Mouse (Mus musculus) intestine, embryonic 14.5 days (tissue): ENCODE results near the gene Mboat2. TPM values are rescaled to one million over a fixed set of nuclear protein-coding genes. Genes with fewer than 3 reads are reported as not detected.

Source experiments
- ATAC-seq: fragments of 200-750 bp; cut with Nextera tagmentation; replicated peaks from 2 replicates; pipeline ENCODE4 v1.8.0; 2017; ENCODE audit warnings: low read depth, moderate number of reproducible peaks, moderate TSS enrichment, moderate library complexity; ENCODE audit not compliant: low FRiP score, low TSS enrichment
- DNase-seq: peaks from one replicate; pipeline ENCODE4 v3.0.0-alpha.2; 2018; ENCODE audit warnings: low spot score
- H3K27ac ChIP-seq: fragments of 300-500 bp; sonication (generic); 2 replicates; pipeline ENCODE4 v1.5.1; 2014; ENCODE audit warnings: low read depth, mild to moderate bottlenecking, control low read depth
- H3K27me3 ChIP-seq: fragments of 300-500 bp; sonication (generic); replicated peaks from 2 replicates; pipeline ENCODE4 v1.6.1; 2014; ENCODE audit warnings: low read length, control low read depth; ENCODE audit not compliant: control insufficient read depth, insufficient read depth
- H3K36me3 ChIP-seq: fragments of 300-500 bp; sonication (generic); 2 replicates; pipeline ENCODE4 v1.6.1; 2014; ENCODE audit warnings: low read length, control low read depth; ENCODE audit not compliant: control insufficient read depth, insufficient read depth
- H3K4me1 ChIP-seq: fragments of 300-500 bp; sonication (generic); replicated peaks from 2 replicates; pipeline ENCODE4 v1.6.1; 2014; ENCODE audit warnings: low read length, control low read depth, mixed read lengths; ENCODE audit not compliant: control insufficient read depth, insufficient read depth
- H3K4me2 ChIP-seq: fragments of 300-500 bp; sonication (generic); 2 replicates; pipeline ENCODE4 v1.6.1; 2014; ENCODE audit warnings: low read length
- H3K4me3 ChIP-seq: fragments of 300-500 bp; sonication (generic); 2 replicates; pipeline ENCODE4 v1.5.1; 2014; ENCODE audit warnings: low read depth, low read length, control low read depth, mixed read lengths
- H3K9ac ChIP-seq: fragments of 300-500 bp; sonication (generic); 2 replicates; pipeline ENCODE4 v1.6.1; 2014; ENCODE audit warnings: mild to moderate bottlenecking, low read length
- H3K9me3 ChIP-seq: fragments of 300-500 bp; sonication (generic); 2 replicates; pipeline ENCODE4 v1.6.1; 2016; ENCODE audit warnings: low read length, control low read depth; ENCODE audit not compliant: control insufficient read depth
- WGBS: fragments of 180-500 bp; shearing (Covaris S2); extraction: QIAGEN DNeasy Blood & Tissue Kit; methylation state at CpG from one replicate; pipeline ENCODE4 v1.1.7; 2014; 5-methylcytosine and 5-hydroxymethylcytosine counted together
- polyA plus RNA-seq: library from polyadenylated mRNA; unstranded; fragments of >200 nt; fragmentation: Nextera tagmentation; extraction: Ambion mirVana; gene quantifications from 2 replicates; pipeline ENCODE4 v1.2.1, GENCODE M21; 2014

Mboat2 gene
- polyA plus RNA-seq, 1 experiment from 2014 or later, result 31.6 TPM

GRCm38 (mm10) chr12:24830086-24830485 lies 593 bp upstream of the Mboat2 start:
- H3K4me2 ChIP-seq, result peak overlapping the region; percentile 77
- peak overlapping the region; percentile 93 for H3K27ac ChIP-seq
- peak overlapping the region; percentile 88 for H3K9ac ChIP-seq
- peak overlapping the region; percentile 84 for H3K4me3 ChIP-seq
- WGBS, result 52% methylated on average over 1 of the region's 1 CpGs
- peak; percentile 49 for DNase-seq
- H3K4me1 ChIP-seq, result peaks cover 20% of the 10 kb centered on the region
- H3K36me3 ChIP-seq, result no peaks in the 10 kb centered on the region
- no peaks in the 10 kb centered on the region for H3K9me3 ChIP-seq
- ATAC-seq, result no peak
- H3K27me3 ChIP-seq, result no peaks in the 10 kb centered on the region

DNA sequence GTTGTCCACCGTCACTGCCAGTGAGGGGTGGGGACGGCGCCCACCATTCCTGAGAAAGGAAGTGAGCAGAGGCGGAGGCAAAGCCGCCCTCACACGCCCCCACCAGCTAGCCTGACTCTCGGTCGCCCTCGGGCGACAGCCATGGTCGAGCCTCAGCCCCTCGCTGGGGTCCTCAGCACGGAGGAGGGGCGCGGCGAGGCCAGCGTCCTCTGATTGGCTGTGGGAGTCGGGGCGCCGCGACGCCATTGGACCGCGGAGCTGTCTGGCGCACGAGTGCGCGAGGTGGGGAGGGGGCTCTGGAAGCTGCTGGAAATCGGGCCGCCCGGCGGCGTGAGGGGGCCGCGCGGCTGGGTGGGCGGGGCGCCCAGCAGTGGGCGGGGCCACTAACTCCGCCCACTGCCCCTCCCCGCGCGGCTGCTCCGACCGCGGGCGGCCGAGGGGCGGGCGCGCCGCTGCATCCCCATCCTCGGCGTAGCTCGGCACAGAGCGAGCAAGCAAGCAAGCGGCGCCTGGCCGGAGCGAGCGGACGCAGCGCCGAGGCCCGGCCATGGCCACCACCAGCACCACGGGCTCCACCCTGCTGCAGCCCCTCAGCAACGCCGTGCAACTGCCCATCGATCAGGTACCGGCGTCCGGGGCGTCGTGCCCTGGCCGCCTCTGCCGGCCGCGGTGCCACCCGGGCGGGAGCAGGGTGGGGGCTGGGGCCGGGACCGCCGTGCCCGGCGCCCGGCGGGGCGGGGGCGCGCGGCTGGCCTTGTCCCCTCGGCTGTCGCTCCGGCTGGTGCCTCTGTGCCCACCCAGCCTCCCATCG lies 679 bp downstream of the Mboat2 start:
- Histone ChIP-seq H3K27ac (peak overlapping the region; percentile 93), H3K27me3 (no peaks in the 10 kb centered on the region), H3K4me3 (peak overlapping the region; percentile 84), H3K9ac (peak overlapping the region; percentile 88), H3K4me1 (peaks cover 20% of the 10 kb centered on the region), H3K36me3 (no peaks in the 10 kb centered on the region), H3K9me3 (no peaks in the 10 kb centered on the region), H3K4me2 (peak overlapping the region; percentile 77)
- under 1% methylated on average over 76 of the region's 95 CpGs for WGBS
- DNase-seq (no peak), ATAC-seq (peak; percentile 100)

DNA sequence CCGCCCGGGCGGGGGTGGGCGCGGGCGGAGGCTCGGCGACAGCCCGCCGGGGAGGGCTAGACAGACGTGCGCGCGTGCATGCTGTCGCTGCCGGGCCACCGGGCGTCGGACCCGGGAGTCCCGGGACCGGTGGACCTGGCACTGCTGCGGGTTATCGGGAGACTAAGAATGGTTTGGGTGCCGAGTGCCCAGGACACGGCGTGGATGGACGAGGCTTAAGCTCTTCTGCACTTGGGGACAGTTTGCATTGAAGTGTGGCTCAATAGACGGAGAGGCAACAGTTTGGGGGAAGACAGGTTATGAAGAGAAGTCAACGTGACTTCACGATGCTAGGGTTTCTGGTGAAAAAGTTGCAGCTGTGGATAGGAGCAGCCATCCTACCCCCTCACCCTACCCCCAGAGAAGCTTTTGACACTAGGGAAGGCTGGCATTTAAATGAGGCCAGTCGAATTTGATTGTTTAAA lies 1.3 kb downstream of the Mboat2 start:
- Histone ChIP-seq H3K36me3 (no peaks in the 10 kb centered on the region), H3K9ac (peak overlapping the region; percentile 74), H3K4me1 (peaks cover 20% of the 10 kb centered on the region), H3K27me3 (no peaks in the 10 kb centered on the region), H3K27ac (peak overlapping the region; percentile 73; the same call in 1 of the 2 replicates), H3K4me2 (peak overlapping the region; percentile 71), H3K4me3 (peak overlapping the region; percentile 84), H3K9me3 (no peaks in the 10 kb centered on the region)
- under 1% methylated on average over 32 of the region's 32 CpGs for WGBS
- DNase-seq (no peak), ATAC-seq (no peak)

DNA sequence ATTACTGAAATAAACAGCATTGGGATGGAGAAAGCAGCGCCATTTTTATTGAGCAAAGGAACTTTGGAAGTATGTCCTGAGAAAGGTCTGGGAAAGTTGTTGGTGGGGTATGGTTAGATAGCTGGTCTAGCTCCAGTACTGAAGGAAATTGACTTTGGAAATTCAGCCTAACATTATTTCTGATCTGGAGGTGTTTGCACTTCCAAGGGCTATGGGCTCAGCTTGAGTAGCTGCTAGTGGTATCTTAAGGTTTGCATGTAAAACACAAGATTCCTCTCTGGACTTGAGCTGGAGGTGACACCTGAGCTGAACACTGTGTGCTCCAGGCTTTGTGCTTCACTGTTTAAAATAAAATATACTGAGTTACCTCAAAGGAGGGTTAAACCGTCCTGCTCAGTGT lies 1.8 kb downstream of the Mboat2 start:
- Histone ChIP-seq H3K4me1 (peaks cover 20% of the 10 kb centered on the region), H3K9ac (peak overlapping the region; percentile 74), H3K36me3 (no peaks in the 10 kb centered on the region), H3K9me3 (no peaks in the 10 kb centered on the region), H3K4me2 (peak overlapping the region; percentile 71), H3K27ac (no peak overlapping the region), H3K4me3 (peak overlapping the region; percentile 84), H3K27me3 (no peaks in the 10 kb centered on the region)
- ATAC-seq, result no peak
- 19% methylated on average over 2 of the region's 2 CpGs for WGBS
- peak; percentile 54 for DNase-seq

GRCm38 (mm10) chr12:24837947-24838346 lies 7.3 kb downstream of the Mboat2 start:
- no peaks in the 10 kb centered on the region for H3K9me3 ChIP-seq
- ATAC-seq (0 out of 2 replicates have a peak, but pooled peaks have one; percentile 33), DNase-seq (no peak)
- H3K4me3 ChIP-seq, result no peak overlapping the region
- peaks cover 24% of the 10 kb centered on the region for H3K4me1 ChIP-seq
- H3K36me3 ChIP-seq, result no peaks in the 10 kb centered on the region
- no peak overlapping the region for H3K9ac ChIP-seq
- H3K4me2 ChIP-seq, result no peak overlapping the region
- WGBS, result 60% methylated on average over 2 of the region's 2 CpGs
- peak overlapping the region; percentile 2; the same call in 1 of the 2 replicates for H3K27ac ChIP-seq
- H3K27me3 ChIP-seq, result no peaks in the 10 kb centered on the region

DNA sequence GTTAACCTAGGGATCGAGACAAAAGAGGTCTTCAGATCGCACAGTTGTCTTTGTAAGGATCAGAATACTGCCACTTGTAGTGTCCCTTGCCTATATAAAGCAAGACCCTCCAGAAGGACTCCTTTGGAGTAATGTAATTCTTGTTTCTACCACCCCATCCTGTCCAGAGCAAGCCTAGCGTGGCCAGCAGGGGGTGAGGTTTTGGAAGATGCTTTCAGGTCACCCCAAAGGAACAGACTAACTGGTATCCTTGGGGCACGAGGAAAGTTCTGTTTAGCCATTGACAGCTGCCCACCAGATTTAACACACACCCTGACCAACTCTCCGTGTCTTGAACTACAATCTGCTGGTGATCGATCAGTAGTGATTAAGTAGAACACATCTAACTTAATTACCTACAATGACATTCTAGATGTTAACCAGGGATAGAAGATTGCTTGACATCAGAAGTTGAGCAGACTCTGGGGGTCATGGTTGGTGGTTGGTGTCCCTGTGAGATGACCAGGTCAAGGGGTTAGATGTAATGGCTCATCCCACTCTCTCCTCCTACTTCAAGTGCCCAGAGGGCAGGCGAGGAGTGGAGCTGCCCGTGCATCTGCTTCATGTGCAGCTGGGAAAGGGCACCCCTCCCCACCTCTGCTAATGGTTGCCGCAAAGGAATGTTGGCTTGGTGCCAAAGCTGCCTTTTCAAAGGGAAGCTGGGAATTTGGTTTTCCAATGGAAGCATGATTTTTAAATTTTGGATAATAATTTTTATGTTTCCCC lies 10.6 kb downstream of the Mboat2 start:
- H3K27me3 ChIP-seq, result no peaks in the 10 kb centered on the region
- H3K9ac ChIP-seq, result no peak overlapping the region
- H3K4me3 ChIP-seq, result no peak overlapping the region
- DNase-seq (peak; percentile 60), ATAC-seq (no peak)
- peaks cover 47% of the 10 kb centered on the region for H3K4me1 ChIP-seq
- no peaks in the 10 kb centered on the region for H3K9me3 ChIP-seq
- WGBS, result 39% methylated on average over 9 of the region's 9 CpGs
- H3K27ac ChIP-seq, result no peak overlapping the region
- H3K4me2 ChIP-seq, result 0 out of 2 replicates have a peak overlapping the region, but pooled peaks have one; percentile 3
- no peaks in the 10 kb centered on the region for H3K36me3 ChIP-seq

GRCm38 (mm10) chr12:24842299-24842910 lies 11.7 kb downstream of the Mboat2 start:
- Histone ChIP-seq H3K4me1 (peaks cover 47% of the 10 kb centered on the region), H3K9me3 (no peaks in the 10 kb centered on the region), H3K4me3 (no peak overlapping the region), H3K4me2 (no peak overlapping the region; the same call in 1 of the 2 replicates), H3K27me3 (no peaks in the 10 kb centered on the region), H3K27ac (no peak overlapping the region), H3K9ac (no peak overlapping the region), H3K36me3 (no peaks in the 10 kb centered on the region)
- DNase-seq, result peak; percentile 55
- no peak for ATAC-seq
- 58% methylated on average over 11 of the region's 11 CpGs for WGBS

GRCm38 (mm10) chr12:24843395-24844072 lies 12.9 kb downstream of the Mboat2 start:
- no peaks in the 10 kb centered on the region for H3K9me3 ChIP-seq
- DNase-seq (peak; percentile 53), ATAC-seq (peak; percentile 49)
- 14% methylated on average over 7 of the region's 7 CpGs for WGBS
- H3K4me3 ChIP-seq, result no peak overlapping the region
- H3K36me3 ChIP-seq, result no peaks in the 10 kb centered on the region
- no peak overlapping the region for H3K9ac ChIP-seq
- H3K27ac ChIP-seq, result peak overlapping the region; percentile 57
- H3K4me2 ChIP-seq, result peak overlapping the region; percentile 21; the same call in 1 of the 2 replicates
- H3K4me1 ChIP-seq, result peaks cover 43% of the 10 kb centered on the region
- no peaks in the 10 kb centered on the region for H3K27me3 ChIP-seq
